Mouse (Mus musculus) forebrain, embryonic 15.5 days (tissue): Measurements from ENCODE around the gene Orc3. TPM values are rescaled to one million over a fixed set of nuclear protein-coding genes. Genes with fewer than 3 reads are reported as not detected.
"Not testable (repeated sequence)": the region's sequence is repeated elsewhere in the genome, so short reads cannot be mapped to it uniquely, and the experiment has no call there.

Experiments used
- ATAC-seq: fragments of 200-750 bp; cut with Nextera tagmentation; replicated peaks from 2 replicates; pipeline ENCODE4 v1.8.0; 2017; ENCODE audit warnings: mild to moderate bottlenecking, moderate TSS enrichment, moderate library complexity
- H3K27ac ChIP-seq: fragments of 300-500 bp; sonication (generic); replicated peaks from 2 replicates; pipeline ENCODE4 v1.5.1; 2015; ENCODE audit warnings: mild to moderate bottlenecking, inconsistent platforms
- H3K27me3 ChIP-seq: fragments of 300-500 bp; sonication (generic); 2 replicates; pipeline ENCODE4 v1.6.1; 2015; ENCODE audit warnings: inconsistent platforms
- H3K36me3 ChIP-seq: fragments of 300-500 bp; sonication (generic); 2 replicates; pipeline ENCODE4 v1.6.1; 2015; ENCODE audit warnings: mild to moderate bottlenecking, inconsistent platforms
- H3K4me1 ChIP-seq: fragments of 300-500 bp; sonication (generic); 2 replicates; pipeline ENCODE4 v1.6.1; 2015; ENCODE audit warnings: inconsistent platforms
- H3K4me2 ChIP-seq: fragments of 300-500 bp; sonication (generic); replicated peaks from 2 replicates; pipeline ENCODE4 v1.6.1; 2015; ENCODE audit warnings: mild to moderate bottlenecking, inconsistent platforms
- H3K4me3 ChIP-seq: fragments of 300-500 bp; sonication (generic); 2 replicates; pipeline ENCODE4 v1.5.1; 2015; ENCODE audit warnings: mild to moderate bottlenecking, inconsistent platforms
- H3K9ac ChIP-seq: fragments of 300-500 bp; sonication (generic); replicated peaks from 2 replicates; pipeline ENCODE4 v1.6.1; 2015; ENCODE audit warnings: mild to moderate bottlenecking, inconsistent platforms
- H3K9me3 ChIP-seq: fragments of 300-500 bp; sonication (generic); 2 replicates; pipeline ENCODE4 v1.6.1; 2016; ENCODE audit warnings: inconsistent platforms
- WGBS: fragments of 180-500 bp; shearing (Covaris S2); methylation state at CpG from one replicate; pipeline ENCODE4 v1.1.7; 2015; ENCODE audit warnings: mixed read lengths; 5-methylcytosine and 5-hydroxymethylcytosine counted together
- polyA plus RNA-seq: library from polyadenylated mRNA; unstranded; fragments of >200 nt; fragmentation: Nextera tagmentation; extraction: Ambion mirVana; gene quantifications from 2 replicates; pipeline ENCODE4 v1.2.1, GENCODE M21; 2015

The Orc3 gene
- polyA plus RNA-seq, 1 experiment from 2014 or later = 93.2 TPM

- H3K36me3 ChIP-seq = peaks cover 37% of the 10 kb centered on the region
- no peak for ATAC-seq
- no peaks in the 10 kb centered on the region for H3K4me1 ChIP-seq
- no peaks in the 10 kb centered on the region for H3K9me3 ChIP-seq
- H3K27ac ChIP-seq = no peak overlapping the region
- H3K27me3 ChIP-seq = no peaks in the 10 kb centered on the region
- no peak overlapping the region for H3K4me3 ChIP-seq
- H3K9ac ChIP-seq = no peak overlapping the region
- no peak overlapping the region for H3K4me2 ChIP-seq
- 98% methylated on average over 1 of the region's 1 CpGs for WGBS
Measured at GRCm38 (mm10) chr4:34629956-34630355, 15.2 kb upstream of the Orc3 start.

GRCm38 (mm10) chr4:34626401-34626800 is 11.7 kb upstream of the Orc3 start:
- Histone ChIP-seq H3K4me3 (no peak overlapping the region), H3K4me1 (no peaks in the 10 kb centered on the region), H3K36me3 (peaks cover 37% of the 10 kb centered on the region), H3K9me3 (no peaks in the 10 kb centered on the region), H3K27ac (no peak overlapping the region), H3K9ac (no peak overlapping the region), H3K4me2 (no peak overlapping the region), H3K27me3 (no peaks in the 10 kb centered on the region)
- ATAC-seq = no peak
- WGBS = 94% methylated on average over 6 of the region's 6 CpGs

- H3K27ac ChIP-seq = no peak overlapping the region
- H3K4me2 ChIP-seq = no peak overlapping the region
- 90% methylated on average over 4 of the region's 4 CpGs for WGBS
- H3K9me3 ChIP-seq = no peaks in the 10 kb centered on the region
- peaks cover 30% of the 10 kb centered on the region for H3K36me3 ChIP-seq
- no peaks in the 10 kb centered on the region for H3K27me3 ChIP-seq
- H3K4me3 ChIP-seq = no peak overlapping the region
- H3K9ac ChIP-seq = no peak overlapping the region
- no peaks in the 10 kb centered on the region for H3K4me1 ChIP-seq
- no peak for ATAC-seq
Measured at GRCm38 (mm10) chr4:34625556-34625955, 10.8 kb upstream of the Orc3 start.

DNA sequence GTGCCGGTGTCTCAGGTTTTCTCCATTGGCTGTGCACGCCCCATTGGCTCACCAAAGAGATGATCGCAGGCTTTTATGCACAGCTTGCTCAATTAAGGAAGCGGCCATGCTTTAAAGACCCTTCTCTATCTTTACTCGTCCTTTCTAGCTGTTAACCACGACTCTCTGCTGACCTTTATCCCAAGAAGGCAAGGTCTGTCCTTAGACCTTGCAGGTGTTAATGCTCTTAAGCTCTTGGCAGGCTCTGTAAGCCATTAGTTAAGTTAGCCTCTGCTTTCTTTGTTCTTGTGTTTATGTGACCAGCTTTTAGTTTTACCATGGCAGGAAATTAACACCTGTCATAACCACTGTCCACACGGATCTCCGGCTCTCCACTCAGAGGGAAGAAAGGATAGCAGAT is 1.4 kb upstream of the Orc3 start:
- no peak for ATAC-seq
- H3K4me2 ChIP-seq = peak overlapping the region; percentile 82
- no peaks in the 10 kb centered on the region for H3K36me3 ChIP-seq
- WGBS = 37% methylated on average over 8 of the region's 8 CpGs
- peak overlapping the region; percentile 79; the same call in 1 of the 2 replicates for H3K9ac ChIP-seq
- no peaks in the 10 kb centered on the region for H3K9me3 ChIP-seq
- H3K27ac ChIP-seq = no peak overlapping the region
- peak overlapping the region; percentile 91 for H3K4me3 ChIP-seq
- H3K4me1 ChIP-seq = peaks cover 24% of the 10 kb centered on the region
- H3K27me3 ChIP-seq = no peaks in the 10 kb centered on the region

- Histone ChIP-seq H3K9me3 (no peaks in the 10 kb centered on the region), H3K36me3 (no peaks in the 10 kb centered on the region), H3K27me3 (no peaks in the 10 kb centered on the region), H3K4me3 (peak overlapping the region; percentile 91), H3K9ac (peak overlapping the region; percentile 79), H3K4me1 (peaks cover 24% of the 10 kb centered on the region), H3K27ac (peak overlapping the region; percentile 91), H3K4me2 (peak overlapping the region; percentile 82)
- 3% methylated on average over 13 of the region's 13 CpGs for WGBS
- ATAC-seq = peak; percentile 15; the same call in 1 of the 2 replicates
Measured at GRCm38 (mm10) chr4:34615303-34615702, 559 bp upstream of the Orc3 start.

DNA sequence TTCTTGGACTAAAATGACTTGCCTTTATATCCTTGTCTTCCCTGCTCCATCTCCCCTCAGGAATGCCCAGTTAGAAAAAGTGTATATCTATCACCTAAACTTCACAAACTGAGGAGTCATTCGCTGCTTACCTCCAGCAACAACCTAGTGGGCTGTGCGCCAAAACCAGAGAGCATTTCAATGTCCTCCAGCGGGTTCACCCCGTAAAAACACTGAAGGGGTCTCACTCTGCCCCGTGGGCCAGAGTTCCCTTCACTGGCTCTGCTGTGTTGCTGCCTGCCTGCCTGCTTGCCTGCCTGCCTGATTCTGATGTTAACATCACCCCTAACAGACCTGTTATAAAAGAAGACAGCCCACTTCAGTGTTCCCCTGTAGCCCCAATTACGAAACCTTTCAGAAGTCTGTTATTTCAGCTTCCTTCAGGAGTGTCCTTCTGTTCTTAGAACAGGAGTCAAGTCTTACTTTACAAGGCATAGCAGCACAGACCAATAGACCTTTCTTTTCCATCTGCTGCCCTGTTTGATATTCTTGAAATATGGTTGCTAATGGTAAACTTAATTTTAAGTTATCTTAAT is 1.1 kb downstream of the Orc3 start:
- no peak for ATAC-seq
- no peaks in the 10 kb centered on the region for H3K27me3 ChIP-seq
- peak overlapping the region; percentile 82 for H3K4me2 ChIP-seq
- no peak overlapping the region for H3K27ac ChIP-seq
- H3K9ac ChIP-seq = peak overlapping the region; percentile 79
- H3K4me3 ChIP-seq = peak overlapping the region; percentile 91
- peaks cover 24% of the 10 kb centered on the region for H3K4me1 ChIP-seq
- WGBS = 51% methylated on average over 6 of the region's 6 CpGs
- peaks cover 5% of the 10 kb centered on the region for H3K36me3 ChIP-seq
- no peaks in the 10 kb centered on the region for H3K9me3 ChIP-seq

GRCm38 (mm10) chr4:34606658-34607057 is 8.1 kb downstream of the Orc3 start:
- H3K27me3 ChIP-seq = no peaks in the 10 kb centered on the region
- H3K4me1 ChIP-seq = no peaks in the 10 kb centered on the region
- WGBS = 95% methylated on average over 10 of the region's 10 CpGs
- no peak overlapping the region for H3K4me3 ChIP-seq
- no peak overlapping the region for H3K27ac ChIP-seq
- H3K9me3 ChIP-seq = no peaks in the 10 kb centered on the region
- H3K4me2 ChIP-seq = no peak overlapping the region
- ATAC-seq = no peak
- no peak overlapping the region for H3K9ac ChIP-seq
- peaks cover 39% of the 10 kb centered on the region for H3K36me3 ChIP-seq

DNA sequence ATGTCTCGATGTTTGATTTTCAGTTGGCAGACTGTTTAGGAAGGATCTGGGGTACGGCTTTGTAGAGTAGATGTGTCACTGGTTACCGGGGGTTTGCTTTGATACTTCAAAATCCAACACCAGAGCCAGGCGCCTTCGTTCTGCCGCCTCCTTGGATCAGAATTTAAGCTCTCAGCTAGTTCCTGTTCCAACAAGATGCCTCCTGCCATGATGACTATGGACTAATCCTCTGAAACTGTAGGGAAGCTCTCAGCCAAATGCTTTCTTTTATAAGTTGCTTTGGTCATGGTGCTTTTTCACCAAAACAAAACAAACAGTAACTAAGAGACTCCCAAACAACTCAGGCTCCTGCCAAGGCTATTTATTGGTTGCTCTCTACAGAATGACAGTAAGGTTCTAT is 11.6 kb downstream of the Orc3 start:
- Histone ChIP-seq H3K27me3 (no peaks in the 10 kb centered on the region), H3K9me3 (no peaks in the 10 kb centered on the region), H3K4me3 (no peak overlapping the region), H3K4me1 (no peaks in the 10 kb centered on the region), H3K9ac (no peak overlapping the region), H3K36me3 (peaks cover 62% of the 10 kb centered on the region), H3K4me2 (no peak overlapping the region), H3K27ac (no peak overlapping the region)
- no peak for ATAC-seq
- 90% methylated on average over 6 of the region's 6 CpGs for WGBS

DNA sequence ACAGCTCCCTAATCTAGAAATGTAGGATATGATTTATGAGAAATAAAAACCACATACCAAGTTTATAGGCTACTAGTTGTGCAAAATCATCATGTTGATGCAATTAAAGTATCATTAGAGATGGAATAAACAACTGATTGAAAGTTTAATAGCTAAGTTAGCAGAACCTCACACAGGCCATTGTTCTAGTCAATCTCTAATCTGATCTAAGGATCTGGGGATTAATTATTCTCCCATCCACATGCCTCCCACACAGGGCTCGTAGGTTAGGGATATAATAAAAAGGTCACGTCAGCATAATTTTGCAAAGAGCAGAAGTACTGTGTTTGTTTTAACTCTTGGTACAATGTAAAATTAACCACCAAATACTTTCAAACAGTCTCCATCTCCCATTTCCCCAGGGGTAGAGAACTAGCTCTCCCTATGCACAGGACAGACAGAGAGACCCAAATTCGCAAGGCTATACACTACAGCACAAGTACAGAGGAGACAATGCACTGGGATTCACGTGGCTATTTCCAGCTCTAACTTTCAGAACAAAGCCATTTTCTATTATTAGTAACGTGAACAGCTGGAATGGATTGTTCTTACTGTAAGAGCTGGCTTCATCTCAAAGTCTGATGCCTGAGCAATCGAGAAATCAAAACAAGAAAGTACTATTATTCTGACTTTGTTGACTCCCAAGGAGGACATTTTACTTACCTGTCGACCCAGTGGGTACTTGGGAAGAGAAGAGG is 29.7 kb downstream of the Orc3 start:
- Histone ChIP-seq H3K36me3 (peaks cover 49% of the 10 kb centered on the region), H3K27me3 (no peaks in the 10 kb centered on the region), H3K9ac (no peak overlapping the region), H3K4me2 (no peak overlapping the region), H3K27ac (no peak overlapping the region), H3K4me1 (no peaks in the 10 kb centered on the region), H3K9me3 (no peaks in the 10 kb centered on the region), H3K4me3 (no peak overlapping the region)
- 84% methylated on average over 7 of the region's 7 CpGs for WGBS
- ATAC-seq = no peak

- WGBS = 95% methylated on average over 3 of the region's 3 CpGs
- H3K36me3 ChIP-seq = peaks cover 61% of the 10 kb centered on the region
- no peaks in the 10 kb centered on the region for H3K27me3 ChIP-seq
Measured at GRCm38 (mm10) chr4:34583427-34583826, 31.3 kb downstream of the Orc3 start.

GRCm38 (mm10) chr4:34582476-34582875 is 32.3 kb downstream of the Orc3 start:
- H3K27ac ChIP-seq = no peak overlapping the region
- H3K27me3 ChIP-seq = no peaks in the 10 kb centered on the region
- H3K4me1 ChIP-seq = no peaks in the 10 kb centered on the region
- WGBS = 62% methylated on average over 5 of the region's 5 CpGs
- peaks cover 66% of the 10 kb centered on the region for H3K36me3 ChIP-seq
- H3K9ac ChIP-seq = no peak overlapping the region
- no peak overlapping the region for H3K4me3 ChIP-seq
- H3K9me3 ChIP-seq = no peaks in the 10 kb centered on the region
- H3K4me2 ChIP-seq = no peak overlapping the region
- no peak for ATAC-seq

More at GRCm38 (mm10) chr4:34583427-34583826, 31.3 kb downstream of the Orc3 start:
- Histone ChIP-seq H3K4me2 (no peak overlapping the region), H3K9ac (no peak overlapping the region), H3K27ac (no peak overlapping the region), H3K4me3 (no peak overlapping the region), H3K4me1 (no peaks in the 10 kb centered on the region), H3K9me3 (no peaks in the 10 kb centered on the region)
- no peak for ATAC-seq

DNA sequence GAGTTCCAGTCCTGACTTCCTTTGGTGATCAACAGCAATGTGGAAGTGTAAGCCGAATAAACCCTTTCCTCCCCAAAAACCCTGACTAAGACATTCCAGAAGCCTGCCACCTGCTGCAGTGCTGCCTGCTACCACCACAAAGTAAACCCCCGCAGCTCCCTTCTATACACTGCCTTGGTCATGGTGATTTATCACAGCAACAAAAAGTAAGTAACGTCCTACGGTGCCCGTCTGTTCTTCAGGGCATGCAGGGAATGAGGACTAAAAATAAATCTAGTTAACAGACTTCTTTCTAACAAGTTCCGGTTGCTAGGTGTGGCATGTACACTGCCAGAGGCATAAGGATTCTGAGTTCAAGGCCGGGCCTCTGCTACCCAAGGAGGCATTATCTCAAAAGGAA is 32.8 kb downstream of the Orc3 start:
- peaks cover 70% of the 10 kb centered on the region for H3K36me3 ChIP-seq
- H3K4me3 ChIP-seq = no peak overlapping the region
- no peak overlapping the region for H3K9ac ChIP-seq
- no peaks in the 10 kb centered on the region for H3K9me3 ChIP-seq
- H3K4me2 ChIP-seq = no peak overlapping the region
- H3K27me3 ChIP-seq = no peaks in the 10 kb centered on the region
- H3K4me1 ChIP-seq = no peaks in the 10 kb centered on the region
- no peak for ATAC-seq
- no peak overlapping the region for H3K27ac ChIP-seq
- 85% methylated on average over 7 of the region's 7 CpGs for WGBS

GRCm38 (mm10) chr4:34581489-34581888 is 33.3 kb downstream of the Orc3 start:
- ATAC-seq, H3K27ac ChIP-seq, H3K27me3 ChIP-seq, H3K9me3 ChIP-seq, H3K4me1 ChIP-seq, H3K4me2 ChIP-seq, H3K9ac ChIP-seq, H3K4me3 ChIP-seq: not testable (repeated sequence)
- 89% methylated on average over 1 of the region's 1 CpGs for WGBS
- H3K36me3 ChIP-seq = peaks cover 72% of the 10 kb centered on the region
